Mouse (Mus musculus) heart, adult 9 months (tissue): ENCODE results near the gene Gm7075.
"Not testable (repeated sequence)": the region's sequence is repeated elsewhere in the genome, so short reads cannot be mapped to it uniquely, and the experiment has no call there.

Source experiments
- DNase-seq, 2 experiments: peaks; one replicate each; pipeline ENCODE4 v3.0.0; 2022; ENCODE audit warnings: low spot score in 2 of 2

Gene Gm7075

GRCm38 (mm10) chr10:63417061-63417460 lies 4.5 kb downstream of the Gm7075 start:
- DNase-seq = no peak

- DNase-seq = no peak
Observed at GRCm38 (mm10) chr10:63415850-63416249, 5.7 kb downstream of the Gm7075 start.

GRCm38 (mm10) chr10:63415287-63415686 lies 6.3 kb downstream of the Gm7075 start:
- DNase-seq = no peak

DNA sequence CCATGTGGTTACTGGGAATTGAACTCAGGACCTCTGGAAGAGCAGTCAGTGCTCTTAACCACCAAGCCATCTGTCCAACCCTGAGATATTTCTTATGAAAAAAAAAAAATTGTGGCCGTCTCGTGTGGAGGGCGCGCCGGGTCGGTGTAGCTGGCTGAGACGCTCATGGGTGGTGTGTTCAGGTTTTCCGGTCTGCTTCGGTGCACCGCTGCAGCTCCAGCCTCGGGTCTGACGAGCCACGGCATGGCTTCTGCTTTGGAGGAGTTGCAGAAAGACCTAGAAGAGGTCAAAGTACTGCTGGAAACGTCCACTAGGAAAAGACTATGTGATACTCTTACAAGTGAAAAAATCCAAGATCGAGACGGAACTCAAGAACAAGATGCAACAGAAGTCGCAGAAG lies 8.8 kb downstream of the Gm7075 start:
- no peak for DNase-seq

DNA sequence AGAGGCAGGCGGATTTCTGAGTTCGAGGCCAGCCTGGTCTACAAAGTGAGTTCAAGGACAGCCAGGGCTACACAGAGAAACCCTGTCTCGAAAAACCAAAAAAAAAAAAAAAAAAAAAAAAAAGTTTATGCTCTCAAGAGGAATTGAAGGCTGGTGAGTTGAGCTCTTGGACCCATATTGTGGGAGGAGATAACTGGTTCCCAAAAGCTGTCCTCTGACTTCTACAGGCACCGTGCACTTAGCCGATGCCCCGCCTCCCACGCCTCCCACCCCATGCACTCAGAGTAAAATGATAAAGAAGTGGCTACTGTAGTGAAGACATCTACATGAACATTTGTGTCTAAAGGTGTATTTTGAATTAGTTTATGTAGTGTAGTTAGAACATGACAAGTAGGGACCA lies 9.9 kb downstream of the Gm7075 start:
- not testable (repeated sequence) for DNase-seq

- no peak for DNase-seq
Observed at GRCm38 (mm10) chr10:63410162-63410956, 11.2 kb downstream of the Gm7075 start.

DNA sequence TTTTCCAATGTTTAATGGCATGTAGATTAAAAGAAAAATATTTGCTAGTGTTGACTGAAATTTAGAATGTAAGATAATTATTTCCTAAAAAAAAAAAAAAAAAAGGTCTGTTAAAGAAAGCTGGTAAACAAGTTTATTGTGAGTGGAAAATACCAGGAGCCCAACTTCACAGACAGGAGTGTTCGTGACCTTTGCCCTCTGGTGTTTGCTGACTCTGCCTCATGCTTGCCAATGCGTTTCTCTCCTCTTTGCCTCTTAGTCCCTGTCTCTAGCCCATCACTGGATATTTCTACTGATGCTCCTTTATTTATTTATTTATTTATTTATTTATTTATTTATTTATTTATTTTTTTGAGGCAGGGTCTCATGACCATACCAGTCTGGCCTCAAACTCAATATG lies 18.0 kb downstream of the Gm7075 start:
- DNase-seq = no peak

- DNase-seq = no peak
Observed at GRCm38 (mm10) chr10:63402731-63403504, 18.7 kb downstream of the Gm7075 start.

DNA sequence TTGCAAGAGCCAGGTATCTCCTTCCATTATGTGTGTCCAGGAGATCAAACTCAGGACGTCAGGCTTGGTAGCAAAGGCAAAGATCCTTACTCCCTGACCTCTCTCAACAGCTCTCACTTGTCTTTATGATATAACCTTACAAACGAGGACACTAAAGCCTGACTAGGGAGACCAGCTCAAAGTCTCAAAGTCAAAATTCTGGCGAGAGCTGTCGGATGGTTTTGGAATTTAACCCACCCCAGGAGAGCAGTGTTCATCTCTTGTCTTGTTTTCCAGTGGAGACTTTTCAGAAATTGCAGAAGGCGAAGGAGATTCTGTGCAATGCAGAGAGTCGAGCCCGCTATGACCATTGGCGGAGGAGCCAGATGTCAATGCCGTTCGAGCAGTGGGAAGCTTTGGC lies 24.6 kb downstream of the Gm7075 start:
- DNase-seq = no peak

GRCm38 (mm10) chr10:63388948-63389347 lies 32.6 kb downstream of the Gm7075 start:
- no peak for DNase-seq

DNA sequence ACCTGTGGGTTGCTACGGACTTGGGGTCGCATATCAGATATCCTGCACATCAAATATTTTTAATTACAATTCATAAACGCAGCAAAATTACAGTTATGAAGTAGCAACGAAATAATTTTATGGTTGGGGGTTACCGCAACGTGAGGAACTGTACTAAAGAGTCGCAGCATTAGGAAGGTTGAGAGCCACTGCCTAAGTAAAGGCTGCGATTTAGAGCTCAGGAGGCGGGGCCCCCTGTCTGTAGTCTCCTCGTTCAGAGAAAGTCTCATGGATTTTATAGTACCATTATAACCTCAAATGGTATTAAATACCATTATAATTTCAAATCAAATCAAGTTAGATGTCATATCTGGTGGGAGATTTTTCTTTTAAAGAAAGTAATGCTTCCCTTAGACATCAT lies 34.6 kb downstream of the Gm7075 start:
- no peak for DNase-seq

- peak; percentile 77 for DNase-seq
Observed at GRCm38 (mm10) chr10:63386444-63386843, 35.1 kb downstream of the Gm7075 start.

GRCm38 (mm10) chr10:63385897-63386296 lies 35.7 kb downstream of the Gm7075 start:
- not testable (repeated sequence) for DNase-seq

GRCm38 (mm10) chr10:63382372-63383279 lies 39.0 kb downstream of the Gm7075 start, which contains the start of gene Dnajc12:
Dnajc12 (plus strand) TSS chr10:63382443.
- DNase-seq = peak; percentile 83 to 88

DNA sequence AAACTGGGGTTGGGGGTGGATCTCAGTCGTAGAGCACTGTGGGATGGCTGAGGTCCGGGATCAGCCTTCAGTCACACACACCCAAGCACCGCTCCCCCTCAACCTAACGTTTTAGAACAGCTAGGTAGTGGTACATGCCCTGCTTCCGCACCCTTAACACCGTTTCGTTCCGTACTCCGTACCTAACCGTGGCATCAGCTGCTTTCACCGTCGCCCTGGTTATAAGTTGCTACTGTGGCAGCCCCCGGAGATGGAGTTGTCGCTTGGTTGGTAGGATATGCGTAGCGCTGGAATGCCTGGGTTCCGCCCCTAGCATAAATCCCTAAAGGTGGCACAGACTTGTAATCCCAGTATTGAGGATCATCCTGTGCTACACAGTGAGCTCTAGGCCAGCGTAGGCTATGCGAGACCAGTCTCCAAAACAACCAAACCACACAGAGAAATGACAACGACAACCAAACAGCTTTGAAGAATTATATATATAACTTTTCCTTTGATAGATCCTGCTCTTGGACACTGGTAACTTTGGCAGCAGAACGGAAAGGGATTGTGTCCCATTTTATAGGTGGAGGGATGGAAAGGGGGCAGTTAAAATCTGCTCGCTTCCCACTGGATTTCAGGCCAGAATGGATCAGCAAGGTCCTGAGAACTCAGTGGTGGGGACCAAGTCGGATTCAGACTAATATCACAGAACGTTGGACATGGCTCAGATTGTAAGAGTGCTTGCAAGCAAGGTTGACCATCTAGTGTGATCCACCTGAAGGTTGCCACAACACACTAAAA lies 39.9 kb downstream of the Gm7075 start, which contains the start of gene Sirt1:
Gene Sirt1, minus strand, starts transcription at position 207 of the 783 bp plus-strand sequence.
- DNase-seq = peak in 1 of 2 experiments; percentile 17

DNA sequence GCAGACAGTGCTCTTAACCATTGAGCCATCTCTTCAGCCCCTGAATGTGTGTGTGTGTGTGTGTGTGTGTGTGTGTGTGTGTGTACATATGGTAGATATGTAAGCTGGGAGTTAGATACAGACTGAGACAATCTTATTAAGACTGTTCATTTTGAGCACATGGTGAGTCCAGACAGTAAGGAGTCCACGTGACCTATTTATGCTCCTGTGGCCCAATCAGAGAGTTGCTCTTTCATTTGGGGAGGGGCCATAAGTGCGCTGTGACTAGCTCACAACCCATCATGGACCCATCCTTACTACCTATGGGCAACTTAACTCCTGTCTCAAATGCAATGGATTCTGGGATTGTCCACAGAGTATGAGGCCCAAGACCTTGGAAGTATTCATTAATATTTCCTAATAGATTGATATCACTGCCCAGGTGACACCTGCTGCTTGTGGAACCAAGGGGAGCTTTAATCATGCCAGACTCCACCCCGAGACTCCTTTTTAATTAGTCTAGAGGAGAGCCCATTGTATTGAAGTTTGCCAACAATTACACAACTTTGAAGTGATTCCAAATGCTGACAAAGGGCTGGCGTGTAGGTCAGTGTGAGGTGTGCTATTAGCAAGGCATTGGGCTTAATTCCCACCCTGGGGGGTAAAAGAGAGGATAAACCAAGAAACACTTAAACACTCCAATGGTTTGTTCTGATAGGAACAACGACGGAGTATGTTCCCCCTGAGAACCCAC lies 42.5 kb downstream of the Gm7075 start:
- DNase-seq = no peak

DNA sequence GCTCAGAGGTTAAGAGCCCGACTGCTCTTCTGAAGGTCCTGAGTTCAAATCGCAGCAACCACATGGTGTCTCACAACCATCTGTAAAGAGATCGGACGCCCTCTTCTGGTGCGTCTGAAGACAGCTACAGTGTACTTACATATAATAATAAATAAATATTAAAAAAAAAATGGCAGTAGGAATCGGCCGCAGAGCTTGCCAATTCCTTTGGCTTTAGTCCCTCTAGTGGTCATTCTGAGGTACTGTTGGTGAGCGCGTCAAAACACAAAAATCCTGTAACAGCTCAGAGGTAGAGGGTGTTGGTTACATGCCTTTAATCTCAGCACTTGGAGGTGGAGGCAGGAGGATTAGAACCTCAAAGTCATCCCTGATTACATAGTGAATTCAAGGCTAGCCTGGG lies 44.1 kb downstream of the Gm7075 start:
- peak; percentile 17 to 56 for DNase-seq

DNA sequence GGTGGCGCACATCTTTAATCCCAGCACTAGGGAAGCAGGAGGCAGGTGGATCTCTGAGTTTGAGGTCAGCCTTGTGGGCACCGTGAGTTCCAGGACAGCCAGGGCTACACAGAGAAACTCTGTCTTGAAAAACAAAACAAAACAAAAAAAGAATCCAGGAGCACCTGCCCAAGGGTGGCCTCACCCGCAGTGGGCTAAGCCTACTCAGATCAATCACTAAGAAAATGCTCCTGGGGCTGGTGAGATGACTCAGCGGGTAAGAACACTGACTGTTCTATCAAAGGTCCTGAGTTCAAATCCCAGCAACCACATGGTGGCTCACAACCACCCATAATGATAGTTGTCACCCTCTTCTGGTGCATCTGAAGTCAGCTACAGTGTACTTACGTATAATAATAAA lies 45.3 kb downstream of the Gm7075 start:
- no peak for DNase-seq
